Mouse (Mus musculus) urinary bladder, postnatal 36 days (tissue): ENCODE measurements around the gene Rsad1.

Experiments used
- DNase-seq, 2 experiments: peaks; one replicate each; pipeline ENCODE4 v3.0.0; 2022; ENCODE audit warnings: low spot score in 2 of 2, mixed read lengths in 1 of 2

Gene Rsad1

DNA sequence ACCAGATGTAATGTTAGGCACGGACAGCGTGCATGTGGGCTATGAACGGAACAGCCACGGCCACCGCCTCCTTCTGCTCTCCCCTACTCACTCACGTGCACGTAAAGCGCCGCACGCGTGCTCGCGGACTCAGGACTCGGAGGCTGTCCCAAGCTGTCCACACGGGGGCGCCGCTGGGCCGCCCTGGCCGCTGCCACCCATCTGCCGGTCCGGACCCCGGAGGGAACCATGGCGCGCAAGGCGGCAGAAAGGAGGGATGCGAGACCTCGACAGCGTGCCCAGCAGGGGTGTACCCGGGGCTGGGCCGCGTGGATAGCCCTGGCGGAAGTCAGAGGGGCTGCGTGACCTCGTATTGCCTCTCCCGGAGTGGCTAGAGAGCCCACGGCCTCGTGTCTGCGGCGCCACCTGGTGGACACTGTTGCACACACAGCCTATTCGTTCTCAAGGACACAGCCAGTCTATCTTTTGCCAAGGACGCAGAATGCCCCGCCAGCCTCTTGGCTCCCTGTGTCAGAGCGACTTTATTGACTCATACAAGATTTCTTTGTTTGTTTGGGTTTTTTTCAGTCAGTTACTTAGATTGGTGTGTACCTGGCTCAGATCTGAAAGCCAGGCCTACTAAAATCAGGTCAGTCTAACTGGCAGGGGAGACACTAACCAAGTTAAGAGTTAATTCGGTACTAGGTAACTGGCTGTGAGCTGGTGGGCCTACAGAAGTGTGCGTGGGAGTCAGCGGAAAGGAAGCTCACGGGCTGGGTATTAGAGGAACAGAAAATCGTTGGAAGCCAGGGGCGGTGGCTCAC, at the start of gene Rsad1:
TSS of gene Rsad1 (minus strand) at position 368 of the 803 bp plus-strand sequence.
- peak; percentile 95 for DNase-seq

DNA sequence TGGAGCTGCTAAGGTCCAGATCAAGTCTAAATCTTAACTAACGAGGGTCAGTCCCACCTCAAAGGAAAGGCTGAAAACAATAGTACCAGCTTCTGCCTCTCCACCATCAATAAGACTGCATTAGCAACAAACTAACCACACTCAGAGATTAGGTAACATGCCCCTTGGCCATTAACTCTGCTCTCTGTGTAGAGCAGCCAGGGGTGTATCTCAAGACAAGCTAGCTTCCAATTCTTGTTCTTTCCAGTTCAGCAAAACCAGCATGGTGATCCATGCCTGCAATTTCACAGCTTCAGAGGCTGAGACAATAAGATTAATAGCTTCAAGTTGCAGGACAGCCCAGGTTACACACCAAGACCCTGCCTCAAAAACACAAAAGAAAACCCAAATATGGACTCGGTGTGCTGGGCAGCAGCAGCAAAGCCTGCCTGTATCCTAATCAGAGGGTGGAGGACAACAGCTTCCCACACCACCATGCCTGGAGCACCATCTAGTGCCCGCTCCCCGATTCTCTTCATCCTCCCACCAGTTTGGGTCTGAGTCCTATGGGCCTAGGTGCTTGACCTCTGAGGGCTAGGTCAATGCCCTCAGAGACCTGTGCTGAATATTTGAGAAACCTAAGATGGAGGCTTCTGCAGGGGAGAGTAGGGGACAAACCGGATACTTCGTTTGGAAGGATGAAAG, 49.5 kb upstream of the Rsad1 start:
- no peak for DNase-seq

DNA sequence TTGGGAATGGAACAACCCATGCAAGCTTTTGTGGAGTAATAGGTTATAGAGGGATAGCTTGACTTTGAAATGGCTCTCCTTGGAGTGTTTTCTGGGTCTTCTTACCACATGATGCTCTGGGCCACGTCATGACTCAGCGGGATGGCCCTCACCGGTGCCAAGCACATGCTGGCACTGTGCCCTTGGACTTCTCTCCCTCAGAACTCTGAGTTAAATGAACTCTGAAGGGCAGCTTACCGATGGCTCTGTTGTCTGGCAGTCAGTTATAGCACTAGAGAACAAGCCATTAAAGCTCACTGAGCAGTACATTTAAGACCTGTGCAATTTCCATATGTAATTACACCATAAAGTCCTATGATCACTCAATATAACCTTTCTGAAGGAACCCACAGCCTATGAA, 48.3 kb upstream of the Rsad1 start:
- DNase-seq, result peak in 1 of 2 experiments; percentile 57

DNA sequence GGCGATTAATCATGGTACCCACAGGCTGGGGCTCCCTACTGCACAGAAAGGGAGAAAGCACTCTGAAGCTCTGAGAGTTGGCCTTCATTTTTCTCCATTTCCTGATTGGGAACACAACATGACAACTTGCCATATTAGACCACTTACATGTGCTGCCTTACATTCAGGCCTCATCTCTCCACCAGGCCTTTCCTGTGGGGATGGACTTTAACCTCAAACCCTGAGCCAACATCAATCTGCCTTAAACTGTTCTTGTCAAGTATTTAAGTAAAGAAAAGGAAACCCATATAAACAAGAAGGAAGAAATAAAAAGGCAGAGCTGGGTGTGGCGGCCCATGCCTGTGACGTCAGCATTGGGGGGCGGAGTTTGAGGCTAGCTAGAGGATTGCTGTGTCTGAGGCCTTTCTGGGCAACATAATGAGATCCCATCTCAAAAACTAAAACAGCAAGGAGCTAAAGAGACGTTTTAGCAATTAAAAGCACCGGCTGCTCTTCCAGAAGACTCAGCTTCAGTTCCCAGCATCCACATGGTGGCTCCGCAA, 47.3 kb upstream of the Rsad1 start:
- no peak for DNase-seq

DNA sequence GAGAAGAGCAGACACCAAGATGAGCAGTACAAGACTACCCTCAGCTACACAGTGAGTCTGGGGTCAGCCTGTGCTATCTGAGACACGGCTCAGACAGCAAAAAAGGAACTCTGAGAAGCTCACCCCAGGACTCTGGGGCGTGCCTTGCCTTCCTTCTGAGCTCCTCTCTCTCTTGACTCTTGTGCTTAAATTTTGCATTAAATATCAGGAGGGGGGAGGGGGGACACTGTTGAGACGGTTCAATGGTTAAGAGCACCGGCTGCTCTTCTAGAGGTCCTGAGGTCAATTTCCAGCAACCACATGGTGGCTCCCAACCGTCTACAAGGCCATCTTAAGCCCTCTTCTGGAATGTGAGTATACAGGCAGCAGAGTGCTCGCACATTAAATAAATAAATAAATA, 38.5 kb upstream of the Rsad1 start:
- no peak for DNase-seq

DNA sequence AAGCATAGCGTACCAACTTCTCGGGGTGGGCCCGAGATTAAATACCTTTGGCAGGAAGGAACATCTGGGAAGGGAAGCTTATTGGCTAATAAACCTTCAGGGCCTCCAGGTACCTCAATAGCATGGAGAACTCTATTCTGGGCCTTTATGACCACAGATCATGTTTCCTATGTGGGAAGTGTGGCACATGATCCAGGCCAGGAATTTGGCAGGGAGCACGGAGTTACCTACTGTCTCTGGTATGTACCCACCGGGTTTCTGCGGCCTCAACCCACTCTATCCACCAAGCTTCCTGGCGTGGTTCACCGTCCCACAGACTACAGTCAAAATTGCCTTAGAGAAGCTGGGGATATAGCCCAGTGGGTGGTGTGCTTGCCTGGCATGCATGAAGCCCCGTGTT, 36.0 kb upstream of the Rsad1 start:
- DNase-seq, result no peak

DNA sequence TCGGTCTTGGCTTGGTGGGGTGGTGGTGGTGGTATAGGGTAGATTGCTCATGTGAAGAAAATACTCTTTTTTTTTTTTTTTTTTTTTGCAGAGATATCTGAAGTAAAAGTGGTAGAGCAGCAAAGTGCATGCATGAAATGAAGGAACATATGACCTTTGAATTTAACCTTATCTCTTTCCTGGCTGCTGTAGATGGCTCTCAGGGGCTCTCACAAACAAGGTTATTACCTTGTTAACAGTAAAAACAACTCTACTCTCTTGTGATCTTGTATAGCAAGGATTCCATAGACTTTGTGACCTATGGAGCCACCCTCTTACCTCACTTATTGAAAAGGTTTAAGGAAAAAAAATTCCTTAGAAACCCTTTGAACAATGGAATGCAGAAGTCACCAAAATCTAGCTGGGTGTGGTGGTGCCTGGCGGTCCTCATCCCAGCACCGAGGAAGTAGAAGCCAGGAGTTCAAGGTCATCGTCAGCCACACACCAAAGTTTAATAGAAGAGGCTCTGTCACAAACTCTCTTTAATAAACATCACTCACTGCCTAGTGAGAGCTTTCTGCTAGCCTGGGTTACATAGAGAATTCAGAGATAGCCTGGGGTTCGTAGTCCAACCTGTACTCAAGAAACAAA, 31.2 kb upstream of the Rsad1 start:
- no peak for DNase-seq

DNA sequence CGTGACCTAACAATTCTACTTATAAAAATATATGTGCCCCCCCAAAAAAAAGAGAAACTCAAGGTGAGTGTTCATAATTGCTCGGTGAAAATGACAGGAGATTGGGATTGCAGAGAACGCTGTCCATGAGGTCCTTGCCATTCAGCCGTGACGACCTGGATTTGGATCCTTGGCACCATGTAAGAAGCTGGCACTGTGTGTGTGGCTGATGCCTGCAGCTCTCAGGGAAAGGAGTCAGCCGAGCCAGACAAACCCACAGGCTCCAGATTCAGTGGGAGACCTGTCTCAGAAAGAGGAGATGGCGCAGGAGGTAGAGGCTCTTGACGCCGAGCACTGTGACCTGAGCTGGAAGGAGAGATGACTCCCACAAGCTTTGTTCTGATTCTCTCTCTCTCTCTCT, 27.3 kb upstream of the Rsad1 start:
- DNase-seq, result no peak

DNA sequence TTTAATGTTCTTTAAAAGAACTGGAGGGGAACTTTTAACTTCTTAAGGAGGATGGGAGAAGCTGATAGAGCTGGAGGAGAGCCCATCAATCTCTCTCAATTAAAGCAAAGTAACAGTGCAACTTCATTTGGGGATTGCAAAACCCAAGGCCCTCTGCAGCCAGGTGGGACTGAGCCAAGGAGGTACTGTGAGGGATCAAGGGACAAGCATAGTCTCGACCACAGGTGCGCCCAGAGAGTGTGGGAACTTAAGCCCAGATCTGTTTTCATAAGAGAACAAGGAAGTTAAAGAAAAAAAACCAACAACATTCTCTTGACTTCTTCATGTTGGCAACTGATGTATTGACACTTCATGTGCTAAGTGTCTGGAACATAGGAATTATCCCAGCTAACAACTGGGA, 26.0 kb upstream of the Rsad1 start:
- no peak for DNase-seq

DNA sequence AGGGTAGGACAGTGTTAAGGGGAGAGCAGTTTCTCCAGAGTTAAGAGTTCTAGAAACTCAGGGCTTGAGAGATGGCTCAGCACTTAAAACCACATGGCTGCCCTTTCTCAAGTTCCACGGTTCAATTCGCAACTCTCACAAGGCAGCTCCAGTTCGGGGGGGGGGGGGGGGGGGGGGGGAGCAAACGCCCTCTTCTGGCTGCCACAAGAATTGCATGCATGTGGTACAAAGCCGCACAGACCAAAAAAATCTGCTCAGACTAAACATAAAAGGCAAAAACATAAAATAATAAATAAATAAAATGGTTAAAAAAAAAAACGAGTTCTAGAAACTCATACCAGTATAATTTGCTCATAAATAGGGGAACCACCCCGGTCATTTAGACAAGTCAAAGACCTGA, 25.5 kb upstream of the Rsad1 start:
- DNase-seq, result no peak

DNA sequence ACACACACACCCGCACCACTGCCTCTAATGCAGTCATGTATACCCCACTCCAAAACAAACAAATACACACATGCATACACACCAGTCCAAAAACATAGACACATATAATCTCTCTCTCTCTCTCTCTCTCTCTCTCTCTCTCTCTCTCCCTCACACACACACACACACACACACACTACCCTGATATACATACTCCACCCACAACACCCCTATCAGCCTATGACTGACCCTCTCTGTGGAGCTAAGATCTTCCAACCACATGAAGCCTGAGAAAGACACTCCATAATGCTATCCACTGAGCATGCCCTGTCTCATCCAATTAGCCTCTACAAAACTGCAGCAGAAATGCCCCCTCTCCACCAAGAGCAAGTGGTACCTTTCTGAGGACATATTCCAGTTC, 22.8 kb upstream of the Rsad1 start:
- no peak for DNase-seq

DNA sequence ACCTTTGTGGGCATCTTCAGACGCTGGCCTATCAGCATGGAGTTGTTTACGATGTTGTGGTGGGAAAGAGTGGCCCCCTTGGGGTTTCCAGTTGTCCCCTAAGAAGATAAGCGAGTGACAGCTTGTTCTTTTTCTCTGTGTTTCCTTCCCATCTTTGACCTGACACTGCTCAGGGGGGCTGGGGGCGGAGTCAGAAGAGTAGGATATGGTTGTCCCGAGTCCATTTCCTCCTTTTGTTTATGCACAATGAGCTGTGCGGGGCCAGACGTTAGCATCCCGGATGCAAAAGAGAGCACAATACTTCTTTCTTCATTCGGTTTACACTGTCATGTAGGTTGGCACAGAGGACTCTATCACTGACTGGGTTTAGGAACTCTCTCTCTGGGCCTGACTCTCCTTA, 21.6 kb upstream of the Rsad1 start:
- no peak for DNase-seq

DNA sequence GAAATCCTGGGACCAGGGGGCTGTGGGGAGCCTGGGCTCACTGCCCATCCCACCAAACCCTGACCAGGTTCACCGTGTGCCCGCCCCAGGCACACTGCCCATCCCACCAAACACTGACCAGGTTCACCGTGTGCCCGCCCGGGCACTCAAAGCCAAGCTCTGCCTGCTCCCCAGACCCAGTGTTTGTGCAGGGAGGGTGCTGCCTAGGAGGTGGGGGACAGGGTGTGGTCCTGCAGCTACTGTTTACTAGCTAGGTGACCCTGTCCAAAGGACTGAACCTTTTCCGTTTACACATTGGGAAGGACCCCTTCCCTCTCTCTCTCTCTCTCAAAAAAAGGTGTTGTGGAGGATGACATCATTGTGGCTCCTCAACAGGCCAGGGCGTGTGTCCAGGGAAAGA, 18.3 kb upstream of the Rsad1 start:
- no peak for DNase-seq

DNA sequence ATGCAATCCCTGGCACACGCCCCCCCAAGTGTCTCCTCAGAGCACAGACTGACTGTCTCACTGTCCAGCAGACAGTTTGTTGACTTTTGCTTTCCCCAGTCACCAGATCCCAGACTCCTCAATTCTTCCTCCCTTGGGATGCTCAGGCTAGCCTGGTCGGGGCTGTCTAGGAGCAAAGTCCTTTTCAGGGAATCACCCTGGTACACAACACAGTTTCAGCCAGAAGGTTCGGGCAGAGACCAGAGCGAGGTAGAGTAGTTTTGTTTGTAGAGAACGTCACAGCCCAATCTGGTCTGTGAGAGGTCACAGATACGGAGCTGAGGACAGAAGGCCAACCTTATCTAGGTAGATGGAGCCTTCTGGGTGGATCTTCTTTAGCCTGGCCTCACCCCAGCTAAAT, 17.5 kb upstream of the Rsad1 start:
- no peak for DNase-seq

DNA sequence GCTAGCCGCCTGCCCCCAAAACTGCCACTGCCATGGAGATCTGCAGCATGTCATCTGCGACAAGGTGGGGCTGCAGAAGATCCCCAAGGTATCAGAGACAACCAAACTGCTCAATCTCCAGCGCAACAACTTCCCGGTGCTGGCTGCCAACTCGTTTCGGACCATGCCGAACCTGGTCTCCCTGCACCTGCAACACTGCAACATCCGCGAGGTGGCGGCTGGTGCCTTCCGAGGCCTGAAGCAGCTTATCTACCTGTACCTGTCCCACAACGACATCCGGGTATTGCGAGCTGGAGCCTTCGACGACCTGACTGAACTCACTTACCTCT, 16.1 kb upstream of the Rsad1 start:
- DNase-seq, result peak; percentile 29 to 61

DNA sequence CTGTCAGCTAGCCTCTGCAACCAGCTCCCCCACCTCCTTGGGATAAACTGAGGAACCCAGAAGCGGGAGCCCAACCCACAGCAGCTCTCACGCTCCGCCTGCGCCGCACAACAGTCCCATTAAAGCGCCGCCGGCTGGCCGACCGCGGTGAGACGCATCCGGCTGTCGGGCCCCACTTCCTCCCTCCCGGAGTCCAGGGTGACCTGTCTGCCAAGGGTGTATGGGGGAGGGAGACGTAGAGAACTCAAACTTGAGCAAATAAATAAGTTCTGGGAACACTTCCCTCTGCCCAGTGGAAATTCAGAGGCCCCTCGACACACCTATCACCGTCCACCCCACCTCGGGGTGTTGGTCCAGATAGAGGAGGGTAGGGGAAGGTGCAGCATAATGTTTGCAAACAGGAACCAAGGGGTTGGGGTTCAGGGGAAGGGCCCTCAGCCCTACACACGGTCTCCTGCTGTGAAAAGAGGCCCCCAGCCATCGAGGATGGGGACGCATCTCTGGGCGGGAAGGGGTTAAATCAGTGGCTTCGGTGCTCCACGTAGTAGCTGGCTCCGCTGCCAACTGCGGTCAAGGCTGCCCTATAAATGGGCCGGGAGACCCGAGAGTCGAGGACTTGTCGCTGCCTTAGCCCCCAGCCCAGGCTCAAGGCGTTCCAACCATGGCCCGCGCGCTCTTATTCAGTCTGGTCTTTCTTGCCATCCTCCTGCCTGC, 15.5 kb upstream of the Rsad1 start, which contains the start of gene Chad:
TSS of gene Chad (plus strand) at position 611 of the 714 bp plus-strand sequence.
- peak in 1 of 2 experiments; percentile 39 for DNase-seq

DNA sequence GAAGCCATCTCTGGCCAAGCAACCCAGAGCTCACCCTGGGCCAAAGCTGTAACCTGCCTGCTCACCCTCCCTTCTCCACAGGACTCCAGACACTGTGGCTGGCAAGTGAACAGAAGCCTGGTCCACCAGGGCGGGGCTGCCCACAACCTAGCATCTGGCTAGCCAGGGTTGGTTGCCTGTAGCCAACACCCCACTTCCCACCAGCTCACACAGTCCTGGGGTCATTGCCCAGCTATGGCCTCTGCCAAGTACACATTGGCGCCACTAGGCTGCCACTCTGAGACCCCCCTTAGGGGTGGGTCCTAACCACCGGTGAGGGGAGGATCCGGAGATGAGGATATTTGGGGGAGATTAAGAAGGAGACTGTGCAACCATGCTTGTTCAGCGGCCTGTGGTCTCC, 14.8 kb upstream of the Rsad1 start:
- no peak for DNase-seq

DNA sequence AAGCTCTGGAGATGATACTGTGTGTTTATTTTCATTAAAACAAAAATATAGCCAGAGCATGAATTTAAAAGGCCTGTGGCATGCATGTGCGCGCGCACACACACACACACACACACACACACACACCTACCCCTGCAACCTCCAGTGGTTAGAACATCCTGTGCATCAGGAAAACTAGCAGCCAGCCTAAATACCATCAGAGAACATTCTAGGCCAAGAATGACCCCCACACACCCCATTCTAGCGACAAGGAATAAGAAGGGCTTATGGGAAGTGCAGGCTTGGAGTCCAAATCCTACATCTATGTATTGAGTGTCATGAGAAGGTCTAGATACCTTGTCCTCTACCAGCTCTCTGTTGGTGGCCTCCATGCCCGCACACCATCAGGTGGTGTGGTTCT, 14.3 kb upstream of the Rsad1 start:
- no peak for DNase-seq

DNA sequence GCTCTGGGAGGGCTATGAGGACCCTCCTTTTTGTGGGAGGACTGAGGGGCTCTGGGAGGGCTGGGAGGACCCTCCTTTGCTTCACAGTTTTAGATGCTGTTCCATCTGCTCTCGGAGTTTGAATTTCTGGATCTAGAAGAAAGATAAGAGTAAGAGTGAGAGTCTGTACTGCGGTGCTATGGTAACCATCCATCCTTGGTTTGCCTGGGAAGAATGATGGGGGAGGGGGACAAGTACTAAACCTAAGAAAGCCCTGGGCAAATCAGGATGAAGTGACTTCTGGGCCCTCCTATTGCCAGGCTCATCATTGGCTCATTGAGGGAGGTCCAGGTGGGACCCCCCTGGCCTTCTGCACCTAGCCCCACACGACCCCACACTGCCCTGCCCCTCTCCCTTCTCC, 9.2 kb upstream of the Rsad1 start:
- DNase-seq, result no peak

DNA sequence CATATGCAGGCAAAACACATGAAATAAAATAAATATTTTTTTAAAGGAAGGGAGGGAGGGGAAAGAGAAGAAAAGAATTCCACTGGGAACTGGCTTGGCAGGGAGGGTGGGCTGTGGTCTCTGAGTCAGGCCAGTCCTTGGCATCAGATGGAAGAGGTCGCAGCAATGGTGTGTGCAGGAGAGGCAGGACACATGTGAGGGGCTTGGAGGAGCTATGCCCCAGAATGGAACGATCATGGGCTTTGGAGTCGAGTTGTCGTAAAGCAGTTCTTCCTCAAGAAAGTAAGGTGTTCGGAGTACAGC, 1.3 kb upstream of the Rsad1 start:
- DNase-seq, result no peak

DNA sequence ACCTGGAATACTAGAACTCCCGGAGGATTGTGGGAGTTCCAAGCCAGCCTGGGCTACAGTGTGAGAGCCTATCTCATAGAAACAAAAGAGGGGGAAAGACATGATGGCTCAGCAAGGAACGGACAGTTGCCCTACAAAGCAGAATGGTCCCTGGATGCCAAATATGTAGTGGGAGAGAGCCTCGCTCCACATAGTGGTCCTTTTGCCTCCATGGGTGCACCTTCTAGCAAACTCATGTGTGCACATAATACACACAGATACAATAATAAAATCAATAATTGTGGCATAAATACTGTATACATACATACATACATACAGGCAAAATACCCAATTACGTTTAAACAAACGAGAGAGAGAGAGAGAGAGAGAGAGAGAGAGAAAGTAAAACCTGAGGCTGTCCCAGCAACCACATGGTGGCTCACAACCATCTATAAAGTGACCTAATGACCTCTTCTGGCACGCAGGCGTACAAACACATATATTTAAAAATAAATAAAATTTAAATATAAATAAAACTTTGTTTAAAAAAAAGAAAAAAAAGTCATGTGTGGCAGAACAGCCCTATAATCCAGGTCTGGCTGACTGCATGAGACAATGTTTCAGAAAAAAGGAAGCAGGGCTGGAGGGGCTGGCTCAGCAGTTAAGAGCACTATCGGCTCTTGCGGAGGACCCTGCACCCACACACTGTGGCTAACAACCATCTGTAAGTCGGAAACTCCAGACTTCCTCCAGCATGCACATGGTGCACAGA, 811 bp upstream of the Rsad1 start:
- DNase-seq, result no peak
